Mouse (Mus musculus): Measurements from ENCODE around the gene Psmb3.

- TF ChIP-seq CTCF (IDR thresholded peaks at IDR 0.05 in 2 of 3, conservative IDR thresholded peaks at IDR 0.05 in 1 of 3; ENCODE audit: control insufficient read depth in 1 of 3, insufficient read depth in 1 of 3, low read depth in 2 of 3, low read length in 3 of 3, poor library complexity in 1 of 3, severe bottlenecking in 1 of 3) = no peak
- peak; percentile 82 for TF ChIP-seq ELF1 (IDR thresholded peaks at IDR 0.05; ENCODE audit: low read depth, low read length)
- no peak for TF ChIP-seq TAL1 (IDR thresholded peaks at IDR 0.05; ENCODE audit: low read length)
- TF ChIP-seq ZNF384 (IDR thresholded peaks at IDR 0.05; ENCODE audit: low read depth, low read length) = peak; percentile 96
- no peak for TF ChIP-seq ZKSCAN1 (IDR thresholded peaks at IDR 0.05; ENCODE audit: low read depth, low read length)
- TF ChIP-seq EP300 (IDR thresholded peaks at IDR 0.05; ENCODE audit: low read depth in 1 of 2, low read length in 2 of 2) = no peak
- no peak for TF ChIP-seq RAD21 (IDR thresholded peaks at IDR 0.05; ENCODE audit: low read depth, low read length)
These were observed 830 bp upstream of the Psmb3 start for GRCm38 (mm10) chr11:97702393-97702745.

Data from MEL (cell line).